Mouse (Mus musculus) kidney, adult 8-10 months (tissue): ENCODE measurements at regions not wholly inside any gene's neighbourhood (a gene's known extent, or its start where the extent isn't known, plus 50 kb on each side); places are given as distances from the start of the nearest gene placed in this dataset.

Experiments
- DNase-seq, 2 experiments: peaks; one replicate each; pipeline ENCODE4 v3.0.0; 2022

DNA sequence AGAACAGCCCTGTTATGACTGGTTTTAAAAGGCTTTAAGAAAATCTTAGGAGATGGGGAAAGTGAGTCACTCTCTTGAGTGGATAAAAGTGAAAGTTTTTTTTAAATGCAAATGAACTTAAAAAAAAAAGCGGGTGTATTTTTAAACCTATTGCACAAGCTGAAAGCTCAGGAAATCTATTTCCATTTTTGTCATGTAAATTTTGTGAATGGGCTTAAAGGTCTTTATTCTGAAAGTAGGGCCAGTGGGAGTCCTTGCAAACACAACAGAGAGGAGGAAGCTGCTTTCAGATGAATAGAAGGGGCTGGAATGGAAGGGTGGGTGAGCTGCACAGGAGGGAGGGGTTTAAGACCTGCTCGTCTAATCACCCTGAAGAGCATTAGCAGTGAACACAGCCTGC, 62.9 kb downstream of the Fam84a start:
- no peak for DNase-seq

DNA sequence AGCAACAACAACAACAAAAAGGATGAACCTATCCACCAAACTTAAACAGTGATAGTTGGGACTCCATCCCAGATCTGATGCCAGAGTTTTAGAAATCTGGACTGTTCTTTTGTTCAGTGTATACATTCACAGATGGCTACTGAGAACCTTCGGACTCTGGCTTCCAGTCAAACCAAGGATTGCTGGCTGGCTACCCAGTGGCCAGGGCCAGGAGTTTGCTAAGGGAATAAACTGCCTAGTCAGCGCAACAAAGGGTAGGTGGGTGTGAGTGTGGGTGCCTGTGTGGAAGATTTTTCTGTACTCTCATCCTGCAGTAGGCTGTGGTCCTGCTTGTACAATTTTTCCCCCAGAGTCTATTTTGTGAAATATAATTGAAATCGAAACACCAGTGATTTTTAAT, 69.1 kb downstream of the Fam84a start:
- DNase-seq, result no peak

DNA sequence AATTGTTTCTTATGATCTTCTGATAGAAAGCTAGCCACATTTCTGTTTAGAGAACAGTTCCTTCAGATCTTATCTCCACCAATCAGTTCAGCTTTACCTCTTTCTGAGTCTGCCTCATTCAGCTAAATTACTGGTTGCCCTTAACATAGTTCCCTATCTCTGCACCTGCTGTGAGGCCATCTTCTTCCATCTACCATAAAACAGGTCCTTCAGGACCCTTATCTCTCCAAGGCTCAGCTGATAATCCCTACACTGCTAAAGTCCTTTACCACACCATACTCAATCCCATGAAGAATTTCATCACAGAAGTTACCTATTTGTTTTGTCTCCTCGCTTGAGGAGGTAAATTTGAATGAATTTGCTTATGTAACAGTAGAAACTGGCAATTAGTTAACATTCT, 72.0 kb downstream of the Fam84a start:
- no peak for DNase-seq

DNA sequence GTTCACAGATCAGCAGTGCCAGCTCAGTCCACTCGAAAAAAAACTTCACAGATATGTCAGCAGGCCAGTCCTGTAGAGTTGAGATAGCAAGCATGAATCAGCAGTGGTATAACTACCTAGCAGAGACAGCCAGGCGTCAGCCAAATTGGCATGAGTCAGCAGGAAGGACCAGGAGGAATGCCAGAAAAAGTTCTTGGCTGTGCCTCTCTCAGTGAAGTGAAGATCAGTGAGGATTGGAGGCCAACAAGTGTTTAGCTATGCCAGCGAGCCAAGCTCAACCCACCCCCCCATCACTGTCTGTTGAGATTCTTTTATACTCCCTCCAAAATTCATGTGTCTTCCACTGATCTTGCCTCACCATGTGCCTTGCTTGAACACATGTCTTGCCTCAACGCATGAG, 82.8 kb downstream of the Fam84a start:
- peak; percentile 0 to 2 for DNase-seq

DNA sequence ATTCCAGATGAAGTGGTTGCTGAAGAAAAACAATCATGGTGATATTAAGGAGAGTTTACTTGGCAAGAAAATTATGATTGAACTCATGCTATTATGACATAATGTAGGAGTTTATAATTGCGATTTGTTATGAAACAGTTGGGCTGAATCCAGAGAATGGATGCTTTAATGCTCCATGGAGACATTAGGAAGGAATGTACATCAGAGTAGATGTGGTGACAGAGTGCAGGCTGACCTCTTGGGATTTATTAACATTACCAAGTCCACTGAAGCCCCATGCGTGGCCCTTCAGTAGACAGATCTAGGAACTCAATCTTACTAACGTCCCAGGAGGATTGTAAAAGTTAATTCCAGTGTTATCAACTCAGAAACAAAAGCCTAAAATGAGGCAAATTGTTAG, 86.5 kb downstream of the Fam84a start:
- no peak for DNase-seq

DNA sequence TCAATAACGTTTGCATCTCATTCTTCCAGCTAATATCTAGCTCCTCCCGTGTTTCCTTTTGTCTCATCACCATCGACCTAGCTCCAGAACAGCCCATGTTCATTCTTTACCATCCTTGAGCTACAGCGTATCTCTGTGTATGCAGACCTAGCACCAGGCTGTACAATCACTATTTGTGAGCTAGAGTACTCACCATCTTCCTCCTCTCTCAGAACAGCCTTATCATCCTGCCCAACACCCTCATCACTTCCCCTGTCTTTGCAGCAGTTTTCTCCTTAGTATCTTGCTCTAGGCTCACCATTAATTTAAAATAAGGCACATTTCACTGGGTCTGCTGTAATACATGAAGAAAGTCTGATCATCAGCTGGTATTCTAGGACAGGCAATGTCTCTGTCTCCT, 88.6 kb downstream of the Fam84a start:
- no peak for DNase-seq

DNA sequence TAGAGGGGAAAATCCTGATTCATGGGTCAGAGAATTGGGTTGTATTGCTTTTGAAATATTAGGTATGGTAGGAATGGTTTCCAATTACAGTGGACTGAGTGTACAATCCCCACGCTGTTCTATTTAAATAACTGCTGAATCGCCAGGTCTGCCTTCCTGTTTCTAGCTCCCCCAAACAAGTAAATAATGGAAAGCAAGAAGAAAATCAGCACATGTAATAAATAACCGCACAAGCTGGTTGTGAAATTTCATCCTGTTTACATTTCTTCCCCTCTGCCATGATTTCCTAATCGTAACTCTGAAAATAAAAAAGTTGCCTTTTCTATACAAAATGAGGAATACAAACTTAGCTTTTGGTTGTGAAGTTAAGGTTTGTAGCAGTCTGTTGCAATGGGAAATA, 95.7 kb downstream of the Fam84a start:
- DNase-seq, result no peak

DNA sequence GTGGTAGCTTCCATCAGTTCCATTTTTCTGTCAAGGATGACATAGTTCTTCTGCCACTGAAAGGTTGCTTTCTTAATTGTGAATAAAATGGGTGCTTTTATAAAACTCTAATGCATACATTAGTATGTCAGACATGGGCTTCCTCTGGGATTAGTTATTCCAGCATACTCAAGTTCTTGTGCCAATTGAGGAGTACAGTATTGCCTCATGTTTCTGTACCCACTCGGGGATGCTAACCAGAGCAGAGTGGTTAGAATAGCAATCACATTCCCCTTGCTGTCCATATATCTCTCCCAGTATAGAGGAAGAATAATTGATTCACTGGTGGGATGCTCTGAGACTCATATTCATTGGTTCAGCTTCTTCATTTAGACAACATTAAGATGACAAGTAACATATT, 119.5 kb downstream of the Fam84a start:
- no peak for DNase-seq

DNA sequence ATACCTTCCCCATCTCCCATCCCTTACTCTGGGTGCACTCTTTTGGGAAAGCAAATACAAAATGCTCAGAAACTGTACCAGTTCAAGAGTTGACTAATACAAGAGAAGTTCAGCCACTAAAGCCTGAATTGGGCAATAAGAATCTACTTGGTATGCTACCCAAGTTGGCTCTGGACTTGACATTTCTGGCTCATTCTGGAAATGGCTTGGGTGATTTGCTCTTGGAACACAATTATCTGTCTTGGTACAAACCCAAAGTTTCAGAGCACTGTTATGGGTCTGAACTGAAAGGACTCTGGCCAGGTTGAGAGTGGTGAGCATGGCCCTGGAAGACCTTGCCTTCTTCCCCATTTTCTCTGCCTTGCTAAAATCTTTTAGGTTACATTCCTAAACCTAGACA, 136.6 kb downstream of the Fam84a start:
- DNase-seq, result no peak

DNA sequence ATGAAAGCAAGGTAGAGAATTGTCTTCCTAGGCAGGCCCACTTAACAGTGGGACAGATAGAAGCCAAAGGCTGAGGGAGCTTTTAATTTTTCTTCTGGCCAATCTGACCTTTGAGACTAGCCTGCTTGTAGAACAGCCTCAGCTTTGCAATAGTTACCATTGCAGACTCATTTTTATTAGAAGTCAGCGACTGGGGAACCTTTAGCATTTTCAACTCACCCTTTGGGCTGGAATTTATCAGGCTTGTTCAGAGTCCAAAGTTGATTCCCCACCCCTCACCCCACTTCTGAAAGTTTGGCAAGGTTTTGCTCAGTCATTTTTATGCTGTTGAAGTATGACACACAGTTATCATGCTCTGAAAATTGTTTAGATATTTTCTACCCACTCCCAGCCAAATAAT, 145.9 kb downstream of the Fam84a start:
- DNase-seq, result peak; percentile 24 to 32

DNA sequence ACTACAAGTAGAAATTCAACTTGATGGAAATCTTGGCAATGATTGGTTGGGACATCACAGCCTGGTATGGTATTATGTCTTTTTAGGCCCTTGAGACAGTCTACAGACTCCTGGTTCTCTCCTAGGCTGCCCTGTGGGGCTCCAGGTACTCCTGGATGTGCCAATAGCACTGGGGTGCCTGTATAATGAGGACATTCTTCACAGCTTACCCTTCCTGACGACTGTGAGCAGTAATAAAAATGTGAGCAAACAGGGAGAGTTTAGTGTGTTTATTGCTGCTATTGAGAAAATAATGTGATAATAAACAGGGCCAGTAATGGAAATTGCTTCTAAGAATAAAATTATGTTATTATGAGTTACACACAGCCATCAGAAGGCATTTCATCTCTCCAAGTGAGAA, 150.2 kb downstream of the Fam84a start:
- DNase-seq, result no peak

DNA sequence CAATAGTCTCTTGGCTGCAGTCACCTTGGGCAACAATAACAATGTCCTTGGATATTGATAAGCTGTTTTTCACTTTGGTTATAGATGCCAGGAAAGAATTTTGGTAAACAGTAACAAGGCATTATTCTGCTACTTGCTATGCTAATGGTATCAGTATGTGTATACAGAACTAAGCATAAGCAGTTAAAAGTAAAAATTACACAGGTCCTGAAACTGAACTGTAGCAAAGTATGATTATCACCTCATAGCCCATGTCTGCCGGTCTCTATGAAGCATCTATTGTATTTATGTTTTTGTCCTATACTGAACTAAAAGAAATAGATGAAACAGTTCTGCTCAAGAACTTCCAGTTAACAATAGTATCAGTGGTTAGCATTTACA, 167.5 kb downstream of the Fam84a start:
- DNase-seq, result no peak

DNA sequence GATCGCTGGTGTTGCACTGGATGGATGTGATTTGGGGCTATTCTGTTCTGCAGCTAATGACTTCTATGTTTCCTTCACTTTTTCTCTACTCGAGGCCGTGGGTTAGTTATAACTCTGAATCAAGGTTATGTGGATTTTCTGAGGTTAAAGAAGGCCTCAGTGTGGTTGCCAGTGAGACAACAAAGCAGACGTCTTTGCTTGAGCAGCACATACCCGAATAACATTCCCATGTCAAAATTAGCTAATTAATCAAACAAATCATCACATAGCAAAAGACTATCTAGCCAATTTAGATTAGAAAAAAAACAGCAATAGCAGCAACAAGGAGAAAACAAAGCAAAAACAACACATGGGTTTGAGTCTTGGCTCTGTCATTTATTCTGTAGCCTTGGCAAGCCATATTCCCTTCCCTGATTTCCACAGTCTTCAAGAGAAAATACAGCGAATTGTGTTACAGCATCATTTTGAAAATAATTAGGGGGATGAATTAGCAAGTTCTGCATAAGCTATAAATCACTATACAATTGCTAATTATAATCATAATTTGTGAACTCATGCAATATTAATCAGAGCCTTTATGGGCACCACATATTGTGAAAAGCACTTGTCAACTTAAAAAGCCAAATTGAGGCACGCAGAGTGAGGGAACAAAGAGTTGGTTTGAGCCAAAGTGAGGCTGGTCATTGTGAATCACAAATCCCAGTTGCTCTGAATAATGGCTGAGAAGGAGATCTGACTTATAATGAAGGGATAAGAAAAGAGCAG, 168.0 kb downstream of the Fam84a start:
- no peak for DNase-seq

DNA sequence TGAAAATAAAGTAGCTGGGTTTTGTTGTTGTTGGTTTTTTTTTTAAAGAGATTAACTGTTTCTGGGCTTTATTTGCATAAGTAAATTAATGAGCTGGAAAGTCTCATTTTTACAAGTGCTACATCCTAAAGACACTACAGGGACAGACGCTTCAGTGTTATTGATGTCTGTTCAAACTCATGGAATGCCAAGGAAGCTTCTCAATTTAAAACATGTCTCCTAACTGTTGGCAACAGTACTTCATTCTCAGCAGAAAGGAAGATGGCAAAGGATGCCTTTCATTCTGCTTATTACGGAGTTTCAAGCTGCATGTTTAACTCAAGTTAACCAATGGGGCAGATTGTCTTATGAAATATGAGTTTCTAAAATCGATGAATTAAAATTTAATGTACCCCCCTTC, 187.3 kb downstream of the Fam84a start:
- no peak for DNase-seq

DNA sequence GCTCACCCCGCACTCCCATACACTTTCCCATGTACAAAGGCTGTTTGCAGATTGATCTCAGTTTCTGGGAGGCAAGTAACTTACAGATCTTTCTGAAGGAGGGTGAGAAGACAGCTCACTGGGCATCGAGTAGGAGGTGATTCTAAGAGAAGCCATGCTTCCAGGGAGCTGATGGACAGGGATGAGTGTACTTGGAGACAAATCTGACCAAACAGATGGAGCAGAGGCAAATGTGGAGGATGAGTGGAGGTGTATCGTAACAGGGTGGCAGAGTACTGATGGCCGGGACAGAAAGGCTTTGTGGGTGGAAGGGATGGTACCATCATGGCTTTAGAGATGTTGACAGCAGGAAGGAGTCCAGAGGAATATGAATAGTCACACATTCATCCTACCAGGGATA, 212.4 kb downstream of the Fam84a start:
- DNase-seq, result no peak

DNA sequence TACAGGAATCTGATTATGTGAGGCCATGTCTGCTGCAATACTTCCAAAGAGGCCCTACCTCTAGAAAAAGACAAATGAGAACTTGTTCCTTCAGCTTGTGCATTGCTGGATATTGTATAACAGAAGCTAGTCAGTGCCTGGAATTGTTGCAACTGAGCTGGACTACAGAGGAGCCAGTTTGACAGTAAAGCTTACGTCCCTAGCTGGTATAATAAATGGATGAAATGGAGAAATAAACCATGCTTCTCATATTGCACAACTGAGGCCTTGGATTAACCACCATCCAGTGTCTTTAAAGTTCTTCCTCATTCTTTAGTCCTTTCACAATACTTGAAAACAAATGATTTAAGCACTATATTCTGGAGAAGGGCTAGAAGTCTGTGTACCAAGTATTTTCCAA, 230.8 kb downstream of the Fam84a start:
- no peak for DNase-seq

DNA sequence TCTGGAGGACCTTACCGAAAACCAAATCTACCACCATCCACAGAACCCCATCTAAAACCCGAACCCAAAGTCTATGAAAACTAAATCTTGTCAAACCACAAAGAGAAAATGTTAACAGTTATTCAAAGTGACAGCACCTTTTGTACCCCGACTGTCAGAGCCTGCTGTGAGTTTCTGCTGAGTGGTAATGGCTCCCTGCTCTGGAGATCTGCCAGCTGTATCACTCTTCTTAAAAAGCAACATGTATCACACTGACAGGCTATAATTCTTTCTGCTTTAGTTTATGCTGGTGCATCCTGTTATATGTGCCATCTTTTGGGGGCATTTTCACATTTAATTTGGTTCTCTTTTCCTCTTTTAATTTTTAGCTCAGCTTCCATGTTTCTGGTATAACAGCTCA, 268.5 kb downstream of the Fam84a start:
- no peak for DNase-seq

DNA sequence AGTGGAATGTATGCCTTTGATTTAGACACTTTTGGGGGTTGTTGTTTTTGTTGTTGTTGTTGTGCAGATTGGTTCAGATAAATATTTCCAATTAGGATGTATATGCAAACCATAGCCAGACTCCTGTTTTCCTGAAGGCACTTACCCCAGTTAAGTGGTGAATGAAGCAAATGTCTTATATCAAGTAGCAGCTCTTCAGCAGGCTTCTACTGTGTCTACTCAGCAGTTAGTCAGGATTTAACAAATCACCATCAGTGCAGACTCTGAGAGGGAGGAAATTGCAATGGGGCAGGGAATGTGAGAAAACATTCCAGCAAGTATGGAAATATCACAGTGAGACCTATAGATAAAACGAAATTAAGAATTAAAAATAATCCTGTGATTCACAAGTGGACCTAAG, 282.7 kb downstream of the Fam84a start:
- DNase-seq, result no peak

DNA sequence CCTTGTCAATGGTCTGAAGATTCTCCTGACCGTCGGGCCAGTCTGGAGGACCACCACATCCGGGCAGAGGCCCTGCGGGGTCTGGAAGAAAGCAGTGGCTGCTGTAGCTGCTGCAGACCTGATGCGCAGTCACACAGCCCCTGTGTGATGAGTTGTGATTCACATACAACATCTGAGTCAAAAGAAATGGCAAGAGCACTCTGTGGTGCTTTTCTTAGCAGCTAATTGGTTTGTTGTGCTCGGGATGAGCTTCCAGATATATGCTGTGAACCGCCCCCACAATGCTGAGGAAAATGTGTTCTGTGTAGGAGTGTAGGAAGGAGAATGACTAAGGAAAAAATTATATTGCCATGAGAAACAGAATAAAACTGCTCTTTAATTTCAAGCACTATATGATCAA, 290.6 kb downstream of the Fam84a start:
- DNase-seq, result no peak

DNA sequence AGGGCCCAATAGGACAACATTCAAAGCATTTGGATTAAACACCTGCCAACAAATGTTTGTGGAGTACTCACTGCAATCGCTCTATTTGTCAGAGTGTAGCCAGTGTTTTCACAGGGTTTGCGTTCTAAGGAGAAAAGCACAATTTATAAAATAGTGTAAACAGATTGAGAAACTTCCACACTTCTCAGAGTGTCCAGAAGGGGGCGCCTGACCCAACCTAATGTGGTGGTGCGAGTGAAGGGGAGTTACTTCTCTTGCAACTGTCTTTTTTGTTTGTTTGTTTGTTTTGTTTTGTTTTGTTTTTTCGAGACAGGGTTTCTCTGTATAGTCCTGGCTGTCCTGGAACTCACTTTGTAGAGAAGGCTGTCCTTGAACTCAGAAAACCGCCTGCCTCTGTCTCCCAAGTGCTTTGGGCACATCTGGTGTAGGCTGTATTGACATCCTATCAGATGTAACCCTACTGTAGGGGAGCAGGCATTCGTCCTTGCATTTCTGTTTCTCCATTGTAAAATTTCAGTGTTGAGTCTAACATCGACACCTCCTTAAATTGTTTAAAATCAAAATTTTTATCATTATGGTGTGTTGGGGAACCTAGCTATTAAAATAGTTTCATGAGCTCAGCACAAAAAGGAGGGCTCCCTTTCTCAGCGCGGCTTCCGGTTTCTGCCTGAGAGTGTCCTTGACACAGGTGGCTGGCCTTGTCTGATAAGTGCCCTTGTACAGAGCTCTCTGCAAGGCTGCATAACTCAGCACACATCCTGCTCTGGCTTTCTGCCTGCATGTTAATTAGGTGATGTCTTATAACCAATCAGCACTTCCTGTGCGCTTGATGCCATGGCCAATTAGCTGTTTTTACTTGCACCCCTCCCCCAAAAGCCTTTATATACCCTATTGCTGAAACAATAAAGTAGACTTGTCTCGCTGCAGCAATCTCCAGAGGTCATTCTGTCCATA, 307.0 kb downstream of the Fam84a start:
- DNase-seq, result peak; percentile 31 to 33

DNA sequence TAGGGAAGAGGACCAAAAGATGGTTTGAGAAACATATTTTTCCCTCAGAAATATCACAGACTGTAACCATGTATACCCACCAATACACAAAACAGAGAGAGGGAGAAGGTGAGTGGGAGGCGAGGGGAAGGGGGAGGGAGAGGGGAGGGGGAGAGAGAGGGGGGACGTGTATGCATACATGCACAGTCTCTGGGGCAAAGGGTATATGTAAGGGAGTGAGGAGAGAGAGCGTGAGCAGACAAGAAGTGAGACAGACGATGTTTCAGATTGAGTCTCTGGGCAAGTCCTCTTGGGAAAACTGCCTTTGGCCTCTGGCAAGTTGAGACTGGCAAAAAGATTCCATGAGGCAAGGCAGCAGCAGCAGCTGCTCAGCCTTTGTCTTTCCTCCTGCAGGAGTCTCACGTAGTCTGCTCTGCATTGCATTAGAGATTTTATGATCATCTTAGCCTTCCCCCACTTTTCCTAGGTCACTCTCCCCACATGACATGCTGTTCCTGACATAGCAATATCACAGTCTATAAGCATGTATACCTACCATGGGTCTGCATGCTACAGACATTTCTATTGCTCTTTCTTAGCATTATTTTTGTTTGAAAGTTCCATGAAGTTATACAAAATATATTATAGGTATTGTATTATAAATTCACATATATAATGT, 308.3 kb downstream of the Fam84a start:
- no peak for DNase-seq

DNA sequence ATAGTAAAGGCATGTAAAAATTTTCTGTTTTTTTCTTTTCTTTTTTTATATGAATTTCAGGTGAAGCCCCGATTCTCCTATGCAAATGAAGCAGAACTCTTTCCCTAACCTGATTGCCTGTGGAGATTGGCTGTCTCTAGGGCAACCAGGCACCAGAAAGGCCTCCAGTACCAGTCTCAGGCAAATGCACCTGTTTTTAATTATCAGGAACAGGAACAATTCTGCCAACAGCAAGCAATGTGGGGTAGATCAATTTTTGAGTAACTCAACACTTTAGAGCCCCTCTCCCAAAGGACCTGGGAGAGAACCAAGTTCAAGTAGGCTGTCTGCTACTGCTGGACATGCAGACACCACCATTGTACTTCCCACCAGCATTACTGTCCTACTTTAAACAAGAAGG, 310.6 kb downstream of the Fam84a start:
- no peak for DNase-seq

DNA sequence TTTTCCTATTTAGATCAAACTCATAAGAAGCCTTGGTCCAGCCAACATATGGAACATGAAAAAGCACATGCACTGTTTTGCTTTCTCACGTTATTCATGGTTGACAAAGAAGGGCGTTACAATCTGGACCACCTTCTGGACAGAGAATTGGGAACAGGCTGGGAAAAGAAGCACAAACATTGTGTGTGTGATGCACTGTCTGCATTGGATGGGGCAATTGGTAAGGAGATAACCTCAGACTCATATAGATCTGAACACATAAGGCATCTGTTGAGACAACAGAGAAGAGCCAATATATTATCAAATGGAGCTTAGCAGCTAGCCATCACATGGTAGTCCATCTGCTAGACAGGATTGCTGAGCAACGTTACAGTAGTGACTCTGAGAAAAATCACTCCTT, 317.1 kb downstream of the Fam84a start:
- no peak for DNase-seq

DNA sequence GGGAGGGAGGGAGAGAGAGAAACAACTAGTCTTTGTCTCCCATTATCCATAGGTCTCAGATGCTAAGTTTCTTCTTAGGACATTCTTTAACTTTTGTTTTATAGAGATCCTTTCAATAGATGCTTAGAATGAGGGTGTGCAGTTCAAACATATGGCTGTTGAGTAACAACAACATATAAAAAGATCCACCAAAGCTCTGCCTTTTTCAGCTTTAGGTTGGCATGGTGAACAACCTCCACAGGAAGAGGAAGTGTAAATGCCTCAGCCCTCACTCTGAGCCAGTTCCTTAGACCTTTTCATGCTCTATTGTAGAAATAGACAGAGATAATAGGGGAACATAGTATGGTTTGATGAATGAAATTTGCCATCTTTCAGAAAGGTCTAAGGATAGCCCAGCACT, 326.0 kb downstream of the Fam84a start:
- DNase-seq, result no peak
